Mouse (Mus musculus) G1E (cell line): ENCODE data around the gene Wwc1.

ENCODE experiments used
- CTCF ChIP-seq: IDR thresholded peaks from 2 replicates; pipeline ENCODE4 v1.5.1; 2012; ENCODE audit warnings: low read depth, low read length, inconsistent platforms, mixed read lengths
- GATA1 ChIP-seq: IDR thresholded peaks from 2 replicates; pipeline ENCODE4 v1.6.1; 2012; ENCODE audit warnings: borderline replicate concordance, low read length, inconsistent platforms, mixed read lengths
- GATA2 ChIP-seq: IDR thresholded peaks from 2 replicates; pipeline ENCODE4 v1.6.1; 2012; ENCODE audit warnings: low read depth, low read length, inconsistent platforms, borderline replicate concordance
- TAL1 ChIP-seq: conservative IDR thresholded peaks from 2 replicates; pipeline ENCODE4 v1.6.1; 2012; ENCODE audit warnings: low read depth, low read length, inconsistent platforms, mixed read lengths

GRCm38 (mm10) chr11:35903079-35903478 lies 77.2 kb downstream of the Wwc1 start:
- no peak for TF ChIP-seq CTCF
- no peak for TF ChIP-seq GATA1
- no peak for TF ChIP-seq TAL1
- no peak for TF ChIP-seq GATA2
